Mouse (Mus musculus) small intestine, adult 2 months (tissue): ENCODE results near the gene E030025P04Rik.

Experiments
- CTCF ChIP-seq: fragments of 200-500 bp; IDR thresholded peaks from 2 replicates; pipeline ENCODE4 v1.5.1; 2012; ENCODE audit warnings: low read depth, mild to moderate bottlenecking, control low read depth, inconsistent platforms, low read length, moderate library complexity, mixed read lengths; ENCODE audit not compliant: insufficient replicate concordance, insufficient read length; ENCODE audit errors: extremely low read depth
- POLR2A ChIP-seq: fragments of 200-500 bp; IDR thresholded peaks from 2 replicates; pipeline ENCODE4 v1.6.1; 2012; ENCODE audit warnings: low read depth, mild to moderate bottlenecking, control low read depth, inconsistent platforms, low read length, moderate library complexity

DNA sequence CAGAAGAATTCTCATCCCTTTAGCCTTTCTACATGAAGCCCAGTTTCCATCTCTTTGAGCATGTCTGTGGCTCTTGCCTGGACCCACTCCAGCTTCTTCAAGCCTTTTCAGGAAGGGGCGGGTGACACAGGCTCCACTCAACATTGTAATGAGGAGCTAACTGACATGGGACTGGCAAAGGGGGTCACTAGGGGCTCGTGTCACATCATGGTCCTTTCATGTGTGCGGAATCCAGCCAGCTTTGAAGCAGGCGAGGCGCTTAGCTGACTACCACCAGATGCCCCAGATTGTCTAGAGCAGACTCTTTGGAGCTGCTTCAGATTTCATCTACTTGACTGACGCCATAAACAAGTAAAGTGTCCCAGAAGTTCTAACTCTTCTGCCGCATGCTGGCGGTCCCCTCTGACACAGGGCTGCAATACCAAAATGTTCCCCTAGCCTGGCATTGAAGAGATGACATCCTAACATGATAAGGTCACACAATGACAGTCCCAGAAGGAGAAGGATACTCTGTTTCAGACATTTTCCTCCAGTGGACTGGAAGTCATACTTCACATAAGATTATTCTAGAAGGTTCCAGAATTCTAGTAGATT, 31.3 kb upstream of the E030025P04Rik start:
- no peak for TF ChIP-seq CTCF
- no peak for TF ChIP-seq POLR2A
